Mouse (Mus musculus) spleen, adult 2 months (tissue): Measurements from ENCODE around the gene Nphp1.

Experiments used
- CTCF ChIP-seq: fragments of 200-500 bp; IDR thresholded peaks from 2 replicates; pipeline ENCODE4 v1.5.1; 2011; ENCODE audit warnings: mild to moderate bottlenecking, inconsistent platforms; ENCODE audit not compliant: insufficient read depth, insufficient read length, insufficient replicate concordance; ENCODE audit errors: extremely low read depth
- POLR2A ChIP-seq: fragments of 200-500 bp; IDR thresholded peaks from 2 replicates; pipeline ENCODE4 v1.6.1; 2011; ENCODE audit warnings: low read depth, low read length, inconsistent platforms

DNA sequence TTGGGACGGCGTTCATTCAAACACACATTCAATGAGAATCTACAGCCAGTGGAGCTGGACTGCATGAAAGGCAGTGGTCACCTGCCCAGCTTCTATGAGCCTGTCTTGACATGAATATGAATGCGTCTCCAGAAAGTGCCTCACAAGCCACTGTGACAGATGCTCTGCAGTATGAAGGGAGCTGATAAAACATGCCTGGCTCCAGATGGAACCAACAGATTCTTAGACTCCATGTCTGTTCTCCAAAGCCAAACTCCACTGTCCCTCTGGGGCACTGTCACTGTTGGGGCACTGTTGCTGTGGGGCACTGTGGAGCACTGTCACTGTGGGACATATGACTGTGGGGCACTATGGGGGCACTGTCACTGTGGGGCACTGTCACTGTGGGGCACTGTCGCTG is 34.6 kb downstream of the Nphp1 start:
- TF ChIP-seq CTCF (no peak), POLR2A (no peak)
